Mouse (Mus musculus): ENCODE measurements around the gene Rpl26.

- TF ChIP-seq EP300 (IDR thresholded peaks at IDR 0.05; ENCODE audit: low read depth) = no peak
- TF ChIP-seq CTCF (IDR thresholded peaks at IDR 0.05; ENCODE audit: low read depth) = no peak
Observed at GRCm38 (mm10) chr11:68900519-68901350, 648 bp upstream of the Rpl26 start.

Data from liver, embryonic 14.5 days (tissue).